In the genomic region with DNA sequence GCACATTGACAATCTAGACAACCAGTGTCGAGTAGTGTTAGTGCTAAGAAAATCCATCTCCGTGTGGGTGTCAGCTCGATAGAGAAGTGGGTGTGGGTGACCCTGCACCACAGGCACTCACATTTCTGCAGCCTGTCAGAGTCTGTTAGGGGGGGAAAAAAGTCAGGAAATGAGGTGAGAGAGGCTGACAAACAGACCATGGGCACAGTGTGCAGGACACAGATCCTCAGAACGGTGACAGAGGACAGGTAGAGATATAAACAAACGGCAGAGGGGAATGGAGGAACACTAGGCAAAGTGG, we compare ENCODE assay signal across 16 mouse cellular contexts. TPM values are rescaled to one million over a fixed set of nuclear protein-coding genes. Genes with fewer than 3 reads are reported as not detected.
DNase-seq lines count a peak whose midpoint lies in the region; ATAC-seq and TF ChIP-seq lines count a peak whose summit lies in the region.
"Had no signal": no experiment of that assay in that cellular context is flagged by ENCODE, and none has a peak within 500 bp of the region (broad histone marks: within the 10 kb centered on the region; RNA-seq: fewer than 3 reads in every experiment).

No protein-coding gene starts in this region.

- peak overlapping the region; percentile 70 for H3K27ac ChIP-seq in forebrain, embryonic 10.5 days
- no peak overlapping the region for H3K27ac ChIP-seq in forebrain, postnatal 0 days (ENCODE audit: low read depth, low read length)
- H3K27ac ChIP-seq in stomach, embryonic 14.5 days (ENCODE audit: low read length): 0 out of 2 replicates have a peak overlapping the region, but pooled peaks have one; percentile 29
- no peak overlapping the region for H3K27ac ChIP-seq in stomach, postnatal 0 days (replicated peaks)
- H3K27ac ChIP-seq in midbrain, embryonic 10.5 days (replicated peaks): peak overlapping the region; percentile 68
- H3K27ac ChIP-seq in neural tube, embryonic 15.5 days (replicated peaks): no peak overlapping the region
- H3K27ac ChIP-seq: left cerebral cortex, adult 2 months; lung, embryonic 15.5 days had no signal

- no peaks in the 10 kb centered on the region for H3K36me3 ChIP-seq in forebrain, embryonic 10.5 days (replicated peaks)
- no peaks in the 10 kb centered on the region for H3K36me3 ChIP-seq in forebrain, postnatal 0 days (ENCODE audit: insufficient read depth)
- H3K36me3 ChIP-seq in stomach, embryonic 14.5 days (ENCODE audit: control insufficient read depth, insufficient read depth, low read length): no peaks in the 10 kb centered on the region
- no peaks in the 10 kb centered on the region for H3K36me3 ChIP-seq in stomach, postnatal 0 days (ENCODE audit: control insufficient read depth, insufficient read depth, low read length)
- H3K36me3 ChIP-seq in midbrain, embryonic 10.5 days: no peaks in the 10 kb centered on the region
- H3K36me3 ChIP-seq in neural tube, embryonic 15.5 days: no peaks in the 10 kb centered on the region
- H3K36me3 ChIP-seq: lung, embryonic 15.5 days had no signal

- no peak overlapping the region for H3K9ac ChIP-seq in forebrain, postnatal 0 days
- no peak overlapping the region for H3K9ac ChIP-seq in stomach, embryonic 14.5 days (replicated peaks; ENCODE audit: low read depth, low read length)
- H3K9ac ChIP-seq in stomach, postnatal 0 days (ENCODE audit: low read length): no peak overlapping the region
- 0 out of 2 replicates have a peak overlapping the region, but pooled peaks have one; percentile 10 for H3K9ac ChIP-seq in neural tube, embryonic 15.5 days (replicated peaks)
- H3K9ac ChIP-seq: lung, embryonic 15.5 days had no signal

- H3K9me3 ChIP-seq in forebrain, embryonic 10.5 days: no peaks in the 10 kb centered on the region
- H3K9me3 ChIP-seq in forebrain, postnatal 0 days (ENCODE audit: low read length): no peaks in the 10 kb centered on the region
- H3K9me3 ChIP-seq in stomach, embryonic 14.5 days (ENCODE audit: control insufficient read depth, low read depth, low read length): no peaks in the 10 kb centered on the region
- no peaks in the 10 kb centered on the region for H3K9me3 ChIP-seq in stomach, postnatal 0 days (ENCODE audit: control insufficient read depth, low read length)
- H3K9me3 ChIP-seq in midbrain, embryonic 10.5 days (replicated peaks): no peaks in the 10 kb centered on the region
- no peaks in the 10 kb centered on the region for H3K9me3 ChIP-seq in neural tube, embryonic 15.5 days (replicated peaks)
- H3K9me3 ChIP-seq: lung, embryonic 15.5 days had no signal

- TF ChIP-seq EP300 in stomach, postnatal 0 days (optimal IDR thresholded peaks at IDR 0.05): no peak

- no peak overlapping the region for H3K4me3 ChIP-seq in forebrain, embryonic 10.5 days
- no peak overlapping the region for H3K4me3 ChIP-seq in forebrain, postnatal 0 days (ENCODE audit: low read depth, low read length)
- H3K4me3 ChIP-seq in stomach, embryonic 14.5 days (ENCODE audit: low read depth, low read length): no peak overlapping the region
- H3K4me3 ChIP-seq in stomach, postnatal 0 days (ENCODE audit: low read depth, low read length): no peak overlapping the region
- no peak overlapping the region for H3K4me3 ChIP-seq in midbrain, embryonic 10.5 days
- H3K4me3 ChIP-seq in neural tube, embryonic 15.5 days (replicated peaks): no peak overlapping the region
- H3K4me3 ChIP-seq: left cerebral cortex, adult 2 months; lung, embryonic 15.5 days had no signal

- WGBS in forebrain, embryonic 10.5 days: 39% methylated on average over 5 of the region's 5 CpGs
- WGBS in forebrain, postnatal 0 days: 22% methylated on average over 5 of the region's 5 CpGs
- 16% methylated on average over 5 of the region's 5 CpGs for whole genome bisulfite sequencing in stomach, embryonic 14.5 days
- WGBS in stomach, postnatal 0 days: 27% methylated on average over 5 of the region's 5 CpGs
- 44% methylated on average over 5 of the region's 5 CpGs for WGBS in midbrain, embryonic 10.5 days
- 57% methylated on average over 5 of the region's 5 CpGs for WGBS in neural tube, embryonic 15.5 days

- H3K4me2 ChIP-seq in forebrain, postnatal 0 days (ENCODE audit: low read depth): no peak overlapping the region
- H3K4me2 ChIP-seq in stomach, embryonic 14.5 days (replicated peaks; ENCODE audit: low read depth, low read length): no peak overlapping the region
- H3K4me2 ChIP-seq in stomach, postnatal 0 days (replicated peaks; ENCODE audit: low read depth): no peak overlapping the region
- no peak overlapping the region for H3K4me2 ChIP-seq in neural tube, embryonic 15.5 days
- H3K4me2 ChIP-seq: lung, embryonic 15.5 days had no signal

- no peak for ATAC-seq in forebrain, postnatal 0 days
- no peak for ATAC-seq in stomach, embryonic 14.5 days (ENCODE audit: insufficient number of reproducible peaks, insufficient read depth, low FRiP score, low read depth)
- ATAC-seq in stomach, postnatal 0 days (ENCODE audit: low FRiP score, low TSS enrichment): no peak
- ATAC-seq in neural tube, embryonic 15.5 days (ENCODE audit: low FRiP score): no peak
- ATAC-seq: activated CD4-positive, CD25-positive, alpha-beta regulatory T cell, adult 4 months had no signal

- peaks cover 34% of the 10 kb centered on the region for H3K4me1 ChIP-seq in forebrain, embryonic 10.5 days
- no peaks in the 10 kb centered on the region for H3K4me1 ChIP-seq in forebrain, postnatal 0 days (ENCODE audit: insufficient read depth)
- no peaks in the 10 kb centered on the region for H3K4me1 ChIP-seq in stomach, embryonic 14.5 days (ENCODE audit: control insufficient read depth, insufficient read depth, low read length)
- H3K4me1 ChIP-seq in stomach, postnatal 0 days (replicated peaks; ENCODE audit: control insufficient read depth, insufficient read depth): no peaks in the 10 kb centered on the region
- peaks cover 33% of the 10 kb centered on the region for H3K4me1 ChIP-seq in midbrain, embryonic 10.5 days
- peaks cover 12% of the 10 kb centered on the region for H3K4me1 ChIP-seq in neural tube, embryonic 15.5 days
- H3K4me1 ChIP-seq: lung, embryonic 15.5 days had no signal

- H3K27me3 ChIP-seq in forebrain, embryonic 10.5 days (ENCODE audit: poor library complexity, severe bottlenecking): peaks cover 14% of the 10 kb centered on the region
- no peaks in the 10 kb centered on the region for H3K27me3 ChIP-seq in forebrain, postnatal 0 days (ENCODE audit: insufficient read depth, low read length)
- H3K27me3 ChIP-seq in stomach, embryonic 14.5 days (ENCODE audit: control insufficient read depth, insufficient read depth, low read length): no peaks in the 10 kb centered on the region
- no peaks in the 10 kb centered on the region for H3K27me3 ChIP-seq in stomach, postnatal 0 days (ENCODE audit: control insufficient read depth, insufficient read depth, low read length)
- H3K27me3 ChIP-seq in midbrain, embryonic 10.5 days (ENCODE audit: low read depth, poor library complexity, severe bottlenecking): no peaks in the 10 kb centered on the region; the same call in 1 of the 2 replicates
- no peaks in the 10 kb centered on the region for H3K27me3 ChIP-seq in neural tube, embryonic 15.5 days (replicated peaks)
- H3K27me3 ChIP-seq: CH12.LX; lung, embryonic 15.5 days had no signal

- no peak for TF ChIP-seq CTCF in forebrain, postnatal 0 days (IDR thresholded peaks at IDR 0.05; ENCODE audit: low read depth)
- TF ChIP-seq CTCF in stomach, postnatal 0 days (IDR thresholded peaks at IDR 0.05; ENCODE audit: low read depth): no peak

- no peak for DNase-seq in forebrain, embryonic 10.5 days (ENCODE audit: extremely low spot score, low spot score)
- DNase-seq in forebrain, postnatal 0 days: no peak
- no peak for DNase-seq in stomach, postnatal 0 days (ENCODE audit: low spot score)
- no peak for DNase-seq in midbrain, embryonic 10.5 days (ENCODE audit: low spot score)
- DNase-seq in adrenal gland, postnatal 25 days: no peak
- no peak for DNase-seq in thymus, adult 18-20 months
- DNase-seq: kidney, adult 2 months; liver had no signal

RNA-seq across cellular contexts. Expression of a gene that starts 19.3 kb away (rescaled TPM):
- 1.6 and 1.8 TPM in 2 replicates for polyA plus RNA-seq in forebrain, embryonic 10.5 days (2016; fragmentation: Nextera tagmentation; extraction: Ambion mirVana)
- 0.15 and 0.38 TPM in 2 replicates for total RNA-seq in forebrain, postnatal 0 days (2014; rRNA removed)
- 0.57 and 1.0 TPM in 2 replicates for polyA plus RNA-seq in forebrain, postnatal 0 days (2015; fragmentation: Nextera tagmentation; extraction: Ambion mirVana)
- polyA plus RNA-seq in stomach, embryonic 14.5 days (2014; fragmentation: Nextera tagmentation; extraction: Ambion mirVana): 6.0 and 7.6 TPM in 2 replicates
- polyA plus RNA-seq in stomach, postnatal 0 days (2015; fragmentation: Nextera tagmentation; extraction: Ambion mirVana): 1.4 and 1.6 TPM in 2 replicates
- polyA plus RNA-seq in midbrain, embryonic 10.5 days (2016; fragmentation: Nextera tagmentation; extraction: Ambion mirVana): 1.9 and 2.2 TPM in 2 replicates
- polyA plus RNA-seq in neural tube, embryonic 15.5 days (2015; fragmentation: Nextera tagmentation; extraction: Ambion mirVana): 0.77 and 1.9 TPM in 2 replicates
- 5.9 and 6.2 TPM in 2 replicates for total RNA-seq in adrenal gland, postnatal 25 days (2021)
- total RNA-seq: left cerebral cortex, adult 2 months had no signal
- polyA plus RNA-seq: activated CD4-positive, CD25-positive, alpha-beta regulatory T cell, adult 4 months had no signal

RNA-seq across cellular contexts. Expression of a gene that starts 41.6 kb away (rescaled TPM):
- 4.9 and 5.4 TPM in 2 replicates for polyA plus RNA-seq in forebrain, embryonic 10.5 days (2016; fragmentation: Nextera tagmentation; extraction: Ambion mirVana)
- 2.2 and 3.0 TPM in 2 replicates for total RNA-seq in forebrain, postnatal 0 days (2014; rRNA removed)
- 4.5 and 9.0 TPM in 2 replicates for polyA plus RNA-seq in forebrain, postnatal 0 days (2015; fragmentation: Nextera tagmentation; extraction: Ambion mirVana)
- polyA plus RNA-seq in stomach, embryonic 14.5 days (2014; fragmentation: Nextera tagmentation; extraction: Ambion mirVana): 13.4 TPM in 2 replicates
- polyA plus RNA-seq in stomach, postnatal 0 days (2015; fragmentation: Nextera tagmentation; extraction: Ambion mirVana): 3.2 and 3.8 TPM in 2 replicates
- polyA plus RNA-seq in midbrain, embryonic 10.5 days (2016; fragmentation: Nextera tagmentation; extraction: Ambion mirVana): 8.2 and 8.8 TPM in 2 replicates
- 17.7 and 18.1 TPM in 2 replicates for polyA plus RNA-seq in neural tube, embryonic 15.5 days (2015; fragmentation: Nextera tagmentation; extraction: Ambion mirVana)
- 7.4 and 11.2 TPM in 2 replicates for total RNA-seq in adrenal gland, postnatal 25 days (2021)
- total RNA-seq: CH12.LX; gastrocnemius, adult 8-10 months; megakaryocyte progenitor cell, adult 5-6 weeks had no signal
- polyA plus RNA-seq: activated CD4-positive, CD25-positive, alpha-beta regulatory T cell, adult 4 months had no signal

Comparison
In these comparisons a context has a peak if more than half of its experiments do, and no peak if none do; other contexts are left out.
1. H3K27ac ChIP-seq: peak in forebrain, embryonic 10.5 days (single experiment), stomach, embryonic 14.5 days (single experiment) and midbrain, embryonic 10.5 days (single experiment); none in forebrain, postnatal 0 days (single experiment), stomach, postnatal 0 days (single experiment) and neural tube, embryonic 15.5 days (single experiment).